Mouse (Mus musculus): ENCODE results near the gene Tmem203. TPM values are rescaled to one million over a fixed set of nuclear protein-coding genes. Genes with fewer than 3 reads are reported as not detected.

Tmem203 gene
- polyA plus RNA-seq, 1 experiment from 2014 or later, result 14.7 TPM

DNA sequence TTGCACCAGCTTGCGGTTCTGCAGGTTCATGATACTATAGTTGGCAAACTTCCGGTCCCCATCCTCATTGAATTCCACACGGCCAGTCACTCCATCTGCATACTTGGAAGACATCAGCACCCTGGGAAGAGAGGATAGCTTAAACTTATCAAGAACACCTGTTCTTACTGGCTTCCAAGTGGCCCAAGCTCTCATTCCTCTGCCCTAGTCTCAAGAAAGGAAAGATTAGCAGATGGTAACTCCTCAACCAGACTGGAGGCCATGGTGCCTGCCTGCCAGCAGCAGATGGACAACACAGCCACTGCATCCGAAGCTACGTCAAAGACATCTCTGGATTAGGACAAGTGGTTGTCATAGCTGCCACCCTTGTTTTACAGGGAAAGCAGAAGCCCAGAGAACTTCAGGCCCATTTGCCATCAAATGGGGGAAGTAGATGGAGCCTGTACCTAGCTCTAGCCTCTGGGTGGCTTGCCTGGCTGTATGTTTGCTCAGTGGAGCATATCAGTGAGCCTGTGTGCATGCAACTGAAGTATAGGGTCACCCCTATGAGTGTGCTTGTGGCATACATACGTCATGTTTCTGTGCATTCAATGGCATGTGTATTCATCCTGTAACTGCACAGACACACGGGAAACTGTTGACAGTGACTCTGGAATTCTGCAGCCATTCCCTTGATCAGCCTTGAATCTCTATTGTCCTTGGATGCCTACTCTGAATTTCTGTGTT is 48.9 kb downstream of the Tmem203 start:
- DNase-seq (ENCODE audit: low spot score, missing footprints) (peak; percentile 87), ATAC-seq (ENCODE audit: low FRiP score) (no peak)
- Histone ChIP-seq H3K27me3 (ENCODE audit: control insufficient read depth, insufficient read depth, low read length) (peaks cover 8% of the 10 kb centered on the region), H3K4me2 (peak overlapping the region; percentile 78), H3K9me3 (ENCODE audit: control insufficient read depth, low read length) (no peaks in the 10 kb centered on the region), H3K27ac (ENCODE audit: low read depth, low read length) (no peak overlapping the region), H3K4me1 (ENCODE audit: control insufficient read depth, insufficient read depth, low read length) (no peaks in the 10 kb centered on the region), H3K9ac (ENCODE audit: low read length) (no peak overlapping the region), H3K4me3 (ENCODE audit: low read depth, low read length) (peak overlapping the region; percentile 42; the same call in 1 of the 2 replicates), H3K36me3 (ENCODE audit: control insufficient read depth, insufficient read depth, low read length) (no peaks in the 10 kb centered on the region)
- 72% methylated on average over 7 of the region's 7 CpGs for WGBS

DNA sequence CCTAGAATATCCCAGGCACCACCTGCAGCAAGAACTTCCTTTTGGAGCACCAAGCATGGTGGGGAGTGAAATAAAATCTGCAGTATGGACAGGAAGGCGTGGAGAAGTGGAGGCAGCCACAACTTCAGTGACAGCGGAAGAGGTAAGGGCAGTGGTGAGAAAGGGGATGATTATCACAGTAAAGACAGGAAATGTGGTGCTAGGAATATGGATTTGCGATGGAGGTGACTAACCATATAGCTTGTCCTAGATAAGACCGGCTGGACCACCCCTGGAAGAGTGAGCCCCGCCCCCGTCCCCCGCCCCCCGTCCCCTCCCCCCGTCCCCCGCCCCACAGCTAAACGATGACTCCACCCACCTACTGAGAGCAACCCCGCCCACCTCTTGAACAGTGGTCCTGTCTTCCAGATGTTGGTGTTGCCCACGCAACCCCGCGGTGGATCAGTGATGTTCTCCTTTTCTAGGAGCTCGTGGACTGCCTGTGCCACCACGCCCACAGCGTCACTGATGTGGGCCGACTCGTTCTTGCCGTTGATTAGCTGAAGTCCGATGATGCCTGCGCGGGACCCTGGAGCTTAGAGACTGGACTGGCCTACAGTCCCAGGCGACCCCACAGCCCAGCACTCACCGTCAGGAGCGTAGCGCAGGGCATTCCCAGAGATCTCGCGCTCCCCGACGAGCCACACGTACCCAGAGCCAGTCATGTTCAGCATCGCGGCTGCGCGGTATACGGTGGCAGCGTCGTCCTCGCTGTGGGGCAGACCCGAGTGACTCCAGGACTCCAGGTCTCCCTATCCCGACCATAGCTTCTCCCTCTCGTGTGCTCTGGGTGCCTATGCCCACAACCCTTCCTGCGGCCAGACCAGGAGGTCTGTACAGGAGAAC is 49.7 kb downstream of the Tmem203 start:
- no peak overlapping the region for H3K27ac ChIP-seq (ENCODE audit: low read depth, low read length)
- peak overlapping the region; percentile 56 for H3K9ac ChIP-seq (ENCODE audit: low read length)
- H3K27me3 ChIP-seq (ENCODE audit: control insufficient read depth, insufficient read depth, low read length), result peaks cover 8% of the 10 kb centered on the region
- H3K4me2 ChIP-seq, result peak overlapping the region; percentile 78
- H3K4me3 ChIP-seq (ENCODE audit: low read depth, low read length), result peak overlapping the region; percentile 42
- H3K4me1 ChIP-seq (ENCODE audit: control insufficient read depth, insufficient read depth, low read length), result no peaks in the 10 kb centered on the region
- peak; percentile 91 for ATAC-seq (ENCODE audit: low FRiP score)
- 2% methylated on average over 37 of the region's 45 CpGs for WGBS
- DNase-seq (ENCODE audit: low spot score, missing footprints), result peak; percentile 93
- no peaks in the 10 kb centered on the region for H3K36me3 ChIP-seq (ENCODE audit: control insufficient read depth, insufficient read depth, low read length)
- no peaks in the 10 kb centered on the region for H3K9me3 ChIP-seq (ENCODE audit: control insufficient read depth, low read length)

Other genes starting within 250 kb of the Tmem203 start
- 34.2 and 34.7 TPM in 2 replicates for gene Nsmf, start 201.1 kb upstream of the Tmem203 start, polyA plus RNA-seq (2014; fragmentation: Nextera tagmentation; extraction: Ambion mirVana)
- gene Entpd8, start 175.1 kb upstream of the Tmem203 start, polyA plus RNA-seq (2014; fragmentation: Nextera tagmentation; extraction: Ambion mirVana), result not detected in 2 replicates
- not detected in 2 replicates for gene Noxa1, start 160.3 kb upstream of the Tmem203 start, polyA plus RNA-seq (2014; fragmentation: Nextera tagmentation; extraction: Ambion mirVana)
- gene Nrarp, start 74.7 kb upstream of the Tmem203 start, polyA plus RNA-seq (2014; fragmentation: Nextera tagmentation; extraction: Ambion mirVana), result 60.3 and 63.9 TPM in 2 replicates
- gene Tor4a, start 58.6 kb upstream of the Tmem203 start, polyA plus RNA-seq (2014; fragmentation: Nextera tagmentation; extraction: Ambion mirVana), result 1.4 and 1.5 TPM in 2 replicates
- 96.4 and 102 TPM in 2 replicates for gene Nelfb, start 44.0 kb upstream of the Tmem203 start, polyA plus RNA-seq (2014; fragmentation: Nextera tagmentation; extraction: Ambion mirVana)
- not detected in 2 replicates for gene Stpg3, start 40.8 kb upstream of the Tmem203 start, polyA plus RNA-seq (2014; fragmentation: Nextera tagmentation; extraction: Ambion mirVana)
- 0.94 TPM in 1 of 2 replicates, not detected in the other for gene Fam166a, start 36.7 kb upstream of the Tmem203 start, polyA plus RNA-seq (2014; fragmentation: Nextera tagmentation; extraction: Ambion mirVana)
- gene Tubb4b, start 30.7 kb upstream of the Tmem203 start, polyA plus RNA-seq (2014; fragmentation: Nextera tagmentation; extraction: Ambion mirVana), result 535 and 571 TPM in 2 replicates
- gene Slc34a3, start 21.1 kb upstream of the Tmem203 start, polyA plus RNA-seq (2014; fragmentation: Nextera tagmentation; extraction: Ambion mirVana), result not detected in 2 replicates
- not detected in 2 replicates for gene Rnf224, start 18.7 kb upstream of the Tmem203 start, polyA plus RNA-seq (2014; fragmentation: Nextera tagmentation; extraction: Ambion mirVana)
- gene Rnf208, start 13.2 kb upstream of the Tmem203 start, polyA plus RNA-seq (2014; fragmentation: Nextera tagmentation; extraction: Ambion mirVana), result 24.4 and 26.9 TPM in 2 replicates
- gene Cysrt1, start 13.0 kb upstream of the Tmem203 start, polyA plus RNA-seq (2014; fragmentation: Nextera tagmentation; extraction: Ambion mirVana), result 0.32 TPM in 1 of 2 replicates, not detected in the other
- 3.3 and 4.1 TPM in 2 replicates for gene AL732309.1, start 8.6 kb upstream of the Tmem203 start, polyA plus RNA-seq (2014; fragmentation: Nextera tagmentation; extraction: Ambion mirVana)
- 2.4 and 4.5 TPM in 2 replicates for gene Tprn, start 7.2 kb downstream of the Tmem203 start, polyA plus RNA-seq (2014; fragmentation: Nextera tagmentation; extraction: Ambion mirVana)
- 240 and 247 TPM in 2 replicates for gene Ssna1, start 17.0 kb downstream of the Tmem203 start, polyA plus RNA-seq (2014; fragmentation: Nextera tagmentation; extraction: Ambion mirVana)
- 105 and 117 TPM in 2 replicates for gene Anapc2, start 17.0 kb downstream of the Tmem203 start, polyA plus RNA-seq (2014; fragmentation: Nextera tagmentation; extraction: Ambion mirVana)
- not detected in 2 replicates for gene Tmem210, start 32.7 kb downstream of the Tmem203 start, polyA plus RNA-seq (2014; fragmentation: Nextera tagmentation; extraction: Ambion mirVana)
- gene Lrrc26, start 34.5 kb downstream of the Tmem203 start, polyA plus RNA-seq (2014; fragmentation: Nextera tagmentation; extraction: Ambion mirVana), result not detected in 2 replicates
- gene Grin1, start 63.7 kb downstream of the Tmem203 start, polyA plus RNA-seq (2014; fragmentation: Nextera tagmentation; extraction: Ambion mirVana), result 2.4 and 2.6 TPM in 2 replicates
- gene Man1b1, start 76.9 kb downstream of the Tmem203 start, polyA plus RNA-seq (2014; fragmentation: Nextera tagmentation; extraction: Ambion mirVana), result 87.2 and 88.1 TPM in 2 replicates
- gene Dpp7, start 100.9 kb downstream of the Tmem203 start, polyA plus RNA-seq (2014; fragmentation: Nextera tagmentation; extraction: Ambion mirVana), result 15.9 and 16.0 TPM in 2 replicates
- gene Uap1l1, start 110.2 kb downstream of the Tmem203 start, polyA plus RNA-seq (2014; fragmentation: Nextera tagmentation; extraction: Ambion mirVana), result 3.4 and 6.7 TPM in 2 replicates
- 47.9 and 53.3 TPM in 2 replicates for gene Sapcd2, start 116.9 kb downstream of the Tmem203 start, polyA plus RNA-seq (2014; fragmentation: Nextera tagmentation; extraction: Ambion mirVana)
- 0.12 and 0.23 TPM in 2 replicates for gene Entpd2, start 140.4 kb downstream of the Tmem203 start, polyA plus RNA-seq (2014; fragmentation: Nextera tagmentation; extraction: Ambion mirVana)
- gene Npdc1, start 143.9 kb downstream of the Tmem203 start, polyA plus RNA-seq (2014; fragmentation: Nextera tagmentation; extraction: Ambion mirVana), result 101 and 106 TPM in 2 replicates
- gene Fut7, start 167.8 kb downstream of the Tmem203 start, polyA plus RNA-seq (2014; fragmentation: Nextera tagmentation; extraction: Ambion mirVana), result not detected in 2 replicates
- gene Abca2, start 173.3 kb downstream of the Tmem203 start, polyA plus RNA-seq (2014; fragmentation: Nextera tagmentation; extraction: Ambion mirVana), result 5.2 and 5.4 TPM in 2 replicates
- 0.18 and 0.25 TPM in 2 replicates for gene Clic3, start 201.4 kb downstream of the Tmem203 start, polyA plus RNA-seq (2014; fragmentation: Nextera tagmentation; extraction: Ambion mirVana)
- gene Paxx, start 205.7 kb downstream of the Tmem203 start, polyA plus RNA-seq (2014; fragmentation: Nextera tagmentation; extraction: Ambion mirVana), result 21.9 and 23.2 TPM in 2 replicates
- gene Ptgds, start 214.6 kb downstream of the Tmem203 start, polyA plus RNA-seq (2014; fragmentation: Nextera tagmentation; extraction: Ambion mirVana), result 0.26 TPM in 1 of 2 replicates, not detected in the other
- not detected in 2 replicates for gene Lcn12, start 238.5 kb downstream of the Tmem203 start, polyA plus RNA-seq (2014; fragmentation: Nextera tagmentation; extraction: Ambion mirVana)
- gene Fbxw5, start 245.3 kb downstream of the Tmem203 start, polyA plus RNA-seq (2014; fragmentation: Nextera tagmentation; extraction: Ambion mirVana), result 65.9 and 66.4 TPM in 2 replicates
- 3.6 TPM in 2 replicates for gene C8g, start 246.3 kb downstream of the Tmem203 start, polyA plus RNA-seq (2014; fragmentation: Nextera tagmentation; extraction: Ambion mirVana)

Data from midbrain, embryonic 11.5 days (tissue).